Mouse (Mus musculus) gastrocnemius, postnatal 4 days (tissue): Measurements from ENCODE around the gene Acbd4. TPM values are rescaled to one million over a fixed set of nuclear protein-coding genes. Genes with fewer than 3 reads are reported as not detected.

ENCODE experiments used
- DNase-seq, 2 experiments: peaks; one replicate each; pipeline ENCODE4 v3.0.0; 2021 to 2022; ENCODE audit warnings: low spot score in 2 of 2, mixed read lengths in 2 of 2
- total RNA-seq, 2 experiments: library from RNA; stranded (reverse); gene quantifications; 2 replicates each; pipeline ENCODE4 v1.2.3; 2021

The Acbd4 gene
- total RNA-seq, 2 experiments from 2014 or later: 45.0 to 53.0 TPM

GRCm38 (mm10) chr11:103081631-103082030, 19.9 kb upstream of the Acbd4 start:
- no peak for DNase-seq

GRCm38 (mm10) chr11:103093306-103093705, 8.2 kb upstream of the Acbd4 start:
- no peak for DNase-seq

- DNase-seq: peak in 1 of 2 experiments; percentile 15
These were observed 7.3 kb upstream of the Acbd4 start for GRCm38 (mm10) chr11:103093862-103094833.

GRCm38 (mm10) chr11:103095107-103095670, 6.3 kb upstream of the Acbd4 start:
- DNase-seq: no peak

GRCm38 (mm10) chr11:103095801-103096200, 5.7 kb upstream of the Acbd4 start:
- DNase-seq: peak in 1 of 2 experiments; percentile 13

GRCm38 (mm10) chr11:103096979-103097894, 4.2 kb upstream of the Acbd4 start:
- peak in 1 of 2 experiments; percentile 8 for DNase-seq

GRCm38 (mm10) chr11:103098531-103099190, 2.8 kb upstream of the Acbd4 start:
- no peak for DNase-seq

GRCm38 (mm10) chr11:103099352-103099940, 2.0 kb upstream of the Acbd4 start:
- no peak for DNase-seq

- no peak for DNase-seq
These were observed 1.1 kb upstream of the Acbd4 start for GRCm38 (mm10) chr11:103100361-103100760.

- peak; percentile 43 to 63 for DNase-seq
These were observed 502 bp downstream of the Acbd4 start for GRCm38 (mm10) chr11:103101866-103102501.

- peak; percentile 97 for DNase-seq
These were observed 1.4 kb downstream of the Acbd4 start for GRCm38 (mm10) chr11:103102725-103103349.

GRCm38 (mm10) chr11:103103621-103104020, 2.1 kb downstream of the Acbd4 start:
- DNase-seq: no peak

GRCm38 (mm10) chr11:103104469-103104868, 3.0 kb downstream of the Acbd4 start:
- DNase-seq: no peak

GRCm38 (mm10) chr11:103105180-103105725, 3.8 kb downstream of the Acbd4 start:
- no peak for DNase-seq

GRCm38 (mm10) chr11:103105810-103106209, 4.3 kb downstream of the Acbd4 start:
- DNase-seq: no peak

GRCm38 (mm10) chr11:103106386-103106785, 4.9 kb downstream of the Acbd4 start:
- DNase-seq: no peak

GRCm38 (mm10) chr11:103111301-103111700, 9.8 kb downstream of the Acbd4 start:
- no peak for DNase-seq

- peak; percentile 62 to 74 for DNase-seq
These were observed 10.5 kb downstream of the Acbd4 start for GRCm38 (mm10) chr11:103111881-103112551.
